Mouse (Mus musculus) forebrain, embryonic 12.5 days (tissue): Measurements from ENCODE around the gene Tbpl1. TPM values are rescaled to one million over a fixed set of nuclear protein-coding genes. Genes with fewer than 3 reads are reported as not detected.

Experiments used
- ATAC-seq: fragments of 200-750 bp; cut with Nextera tagmentation; 2 replicates; pipeline ENCODE4 v1.8.0; 2017; ENCODE audit warnings: moderate TSS enrichment; ENCODE audit not compliant: low FRiP score
- H3K27ac ChIP-seq: fragments of 300-500 bp; sonication (generic); 2 replicates; pipeline ENCODE4 v1.5.1; 2016; ENCODE audit warnings: mild to moderate bottlenecking
- H3K27me3 ChIP-seq: fragments of 300-500 bp; sonication (generic); 2 replicates; pipeline ENCODE4 v1.6.1; 2016; ENCODE audit warnings: mild to moderate bottlenecking
- H3K36me3 ChIP-seq: fragments of 300-500 bp; sonication (generic); replicated peaks from 2 replicates; pipeline ENCODE4 v1.6.1; 2016; ENCODE audit warnings: mild to moderate bottlenecking
- H3K4me1 ChIP-seq: fragments of 300-500 bp; sonication (generic); 2 replicates; pipeline ENCODE4 v1.6.1; 2016
- H3K4me2 ChIP-seq: fragments of 300-500 bp; sonication (generic); 2 replicates; pipeline ENCODE4 v1.6.1; 2016; ENCODE audit warnings: mild to moderate bottlenecking, moderate library complexity
- H3K4me3 ChIP-seq: fragments of 300-500 bp; sonication (generic); replicated peaks from 2 replicates; pipeline ENCODE4 v1.5.1; 2016; ENCODE audit warnings: mild to moderate bottlenecking
- H3K9ac ChIP-seq: fragments of 300-500 bp; sonication (generic); 2 replicates; pipeline ENCODE4 v1.6.1; 2016; ENCODE audit warnings: mild to moderate bottlenecking
- H3K9me3 ChIP-seq: fragments of 300-500 bp; sonication (generic); 2 replicates; pipeline ENCODE4 v1.6.1; 2016
- WGBS: fragments of 180-500 bp; shearing (Covaris S2); methylation state at CpG from one replicate; pipeline ENCODE4 v1.1.7; 2016; 5-methylcytosine and 5-hydroxymethylcytosine counted together
- microRNA-seq: library from miRNA; unstranded; fragments of <30 nt; microRNA quantifications from one replicate; pipeline ENCODE4, GENCODE M21; 2017
- polyA plus RNA-seq: library from polyadenylated mRNA; unstranded; fragments of >200 nt; fragmentation: Nextera tagmentation; extraction: Ambion mirVana; gene quantifications from 2 replicates; pipeline ENCODE4 v1.2.1, GENCODE M21; 2016

Gene Tbpl1
- polyA plus RNA-seq, 1 experiment from 2014 or later, result 122 TPM

- H3K9me3 ChIP-seq, result no peaks in the 10 kb centered on the region
- no peaks in the 10 kb centered on the region for H3K36me3 ChIP-seq
- H3K27me3 ChIP-seq, result 0 out of 2 replicates have a peak, but pooled peaks cover 8% of the 10 kb centered on the region
- H3K4me1 ChIP-seq, result peaks cover 16% of the 10 kb centered on the region
- WGBS, result 15% methylated on average over 23 of the region's 23 CpGs
- peak; percentile 93 for ATAC-seq
- H3K4me3 ChIP-seq, result no peak overlapping the region; the same call in 1 of the 2 replicates
- no peak overlapping the region for H3K9ac ChIP-seq
- H3K27ac ChIP-seq, result peak overlapping the region; percentile 82
- H3K4me2 ChIP-seq, result peak overlapping the region; percentile 42
These were observed 73.0 kb downstream of the Tbpl1 start for GRCm38 (mm10) chr10:22658534-22659385.

Small RNA genes lying within 50 kb of the gene (microRNA-seq; reads per million reads assigned to microRNA genes)
- gene Mir7663, result 2.9 reads per million, percentile 6 among the genes with 10 or more reads in this experiment

Other genes with a start within 250 kb of the Tbpl1 start
- gene Slc2a12, start 86.9 kb downstream of the Tbpl1 start, polyA plus RNA-seq, result 1.8 and 2.1 TPM in 2 replicates
- gene Tcf21, start 88.2 kb upstream of the Tbpl1 start, polyA plus RNA-seq, result not detected in 2 replicates